Mouse (Mus musculus) forebrain, embryonic 10.5 days (tissue): ENCODE data around the gene Gnpat. TPM values are rescaled to one million over a fixed set of nuclear protein-coding genes. Genes with fewer than 3 reads are reported as not detected.

Experiments
- DNase-seq: peaks from one replicate; pipeline ENCODE4 v3.0.0-alpha.2; 2017; ENCODE audit warnings: low spot score; ENCODE audit errors: extremely low spot score
- H3K27ac ChIP-seq: fragments of 300-500 bp; sonication (generic); 2 replicates; pipeline ENCODE4 v1.5.1; 2016; ENCODE audit warnings: mild to moderate bottlenecking
- H3K27me3 ChIP-seq: fragments of 300-500 bp; sonication (generic); 2 replicates; pipeline ENCODE4 v1.6.1; 2016; ENCODE audit warnings: mild to moderate bottlenecking; ENCODE audit not compliant: poor library complexity, severe bottlenecking
- H3K36me3 ChIP-seq: fragments of 300-500 bp; sonication (generic); replicated peaks from 2 replicates; pipeline ENCODE4 v1.6.1; 2016; ENCODE audit warnings: mild to moderate bottlenecking, moderate library complexity
- H3K4me1 ChIP-seq: fragments of 300-500 bp; sonication (generic); 2 replicates; pipeline ENCODE4 v1.6.1; 2016
- H3K4me3 ChIP-seq: fragments of 300-500 bp; sonication (generic); 2 replicates; pipeline ENCODE4 v1.5.1; 2016; ENCODE audit warnings: mild to moderate bottlenecking, moderate library complexity
- H3K9me3 ChIP-seq: fragments of 300-500 bp; sonication (generic); 2 replicates; pipeline ENCODE4 v1.6.1; 2016; ENCODE audit warnings: mild to moderate bottlenecking, moderate library complexity
- WGBS: fragments of 180-500 bp; shearing (Covaris S2); methylation state at CpG from one replicate; pipeline ENCODE4 v1.1.7; 2016; 5-methylcytosine and 5-hydroxymethylcytosine counted together
- polyA plus RNA-seq: library from polyadenylated mRNA; unstranded; fragments of >200 nt; fragmentation: Nextera tagmentation; extraction: Ambion mirVana; gene quantifications from 2 replicates; pipeline ENCODE4 v1.2.1, GENCODE M21; 2016

The Gnpat gene
- polyA plus RNA-seq, 1 experiment from 2014 or later: 156 TPM

DNA sequence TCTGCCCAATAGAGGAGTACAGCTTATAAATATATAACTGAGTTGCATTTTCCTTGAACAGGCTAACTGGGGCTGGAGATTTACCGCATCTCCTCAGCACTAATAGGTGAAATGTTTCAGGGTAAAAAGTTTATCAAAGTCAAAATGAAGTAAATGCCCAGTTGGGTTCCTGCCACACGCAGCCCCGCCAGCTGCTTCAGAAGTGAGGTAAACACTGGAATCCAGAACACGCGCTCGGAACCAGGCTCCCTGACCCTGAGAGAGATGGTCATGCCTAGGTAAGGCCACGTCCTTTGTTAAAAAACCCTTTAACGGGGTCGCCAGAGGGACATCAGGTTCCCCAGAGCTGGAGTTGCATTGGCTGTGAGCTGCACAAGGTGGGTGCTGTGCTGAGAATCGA is 73.9 kb downstream of the Gnpat start:
- H3K4me1 ChIP-seq: no peaks in the 10 kb centered on the region
- H3K36me3 ChIP-seq: peaks cover 61% of the 10 kb centered on the region
- H3K4me3 ChIP-seq: no peak overlapping the region
- no peak overlapping the region for H3K27ac ChIP-seq
- no peaks in the 10 kb centered on the region; the same call in 1 of the 2 replicates for H3K9me3 ChIP-seq
- DNase-seq: no peak
- WGBS: 96% methylated on average over 10 of the region's 10 CpGs
- no peaks in the 10 kb centered on the region for H3K27me3 ChIP-seq

DNA sequence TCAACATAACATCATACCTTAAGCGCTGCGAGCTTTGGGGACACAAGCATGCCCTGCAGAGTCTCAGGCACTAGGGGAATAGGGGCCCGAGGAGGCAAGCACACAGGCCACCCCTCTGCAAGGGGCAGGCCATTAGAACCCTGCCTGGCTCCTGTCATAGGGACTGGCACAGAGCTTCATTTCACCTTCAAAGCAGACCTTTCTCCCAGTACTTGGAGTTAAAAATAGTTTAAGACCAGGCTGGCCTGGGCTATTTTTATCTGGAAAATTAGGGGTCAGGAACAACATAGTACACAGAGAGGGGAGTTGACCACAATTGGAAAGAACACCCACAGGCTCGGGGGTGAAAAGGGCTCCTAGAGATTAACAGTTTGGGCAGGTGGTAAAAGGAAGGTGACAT is 74.5 kb downstream of the Gnpat start:
- Histone ChIP-seq H3K36me3 (peaks cover 67% of the 10 kb centered on the region), H3K9me3 (no peaks in the 10 kb centered on the region; the same call in 1 of the 2 replicates), H3K27me3 (no peaks in the 10 kb centered on the region), H3K4me3 (no peak overlapping the region), H3K27ac (no peak overlapping the region), H3K4me1 (no peaks in the 10 kb centered on the region)
- no peak for DNase-seq
- 94% methylated on average over 4 of the region's 4 CpGs for WGBS

Other genes with a start within 250 kb of the Gnpat start
- 17.9 and 18.2 TPM in 2 replicates for gene 2310022B05Rik, start 199.7 kb upstream of the Gnpat start, polyA plus RNA-seq
- 50.1 and 51.8 TPM in 2 replicates for gene Ttc13, start 141.1 kb upstream of the Gnpat start, polyA plus RNA-seq
- gene Arv1, start 140.9 kb upstream of the Gnpat start, polyA plus RNA-seq: 32.6 and 40.3 TPM in 2 replicates
- 1.8 and 2.3 TPM in 2 replicates for gene Fam89a, start 111.2 kb upstream of the Gnpat start, polyA plus RNA-seq
- 0.18 and 0.35 TPM in 2 replicates for gene Trim67, start 69.9 kb upstream of the Gnpat start, polyA plus RNA-seq
- gene 2810004N23Rik, start 87 bp downstream of the Gnpat start, polyA plus RNA-seq: 81.0 and 83.7 TPM in 2 replicates
- gene Exoc8, start 34.7 kb downstream of the Gnpat start, polyA plus RNA-seq: 8.3 and 8.5 TPM in 2 replicates
- 8.8 and 10.0 TPM in 2 replicates for gene Sprtn, start 34.9 kb downstream of the Gnpat start, polyA plus RNA-seq
- gene Egln1, start 86.3 kb downstream of the Gnpat start, polyA plus RNA-seq: 12.8 and 13.3 TPM in 2 replicates
- 125 and 133 TPM in 2 replicates for gene Tsnax, start 150.0 kb downstream of the Gnpat start, polyA plus RNA-seq
- 1.3 and 1.4 TPM in 2 replicates for gene Disc1, start 191.2 kb downstream of the Gnpat start, polyA plus RNA-seq